Mouse (Mus musculus) midbrain, embryonic 12.5 days (tissue): ENCODE data around the gene Farsa. TPM values are rescaled to one million over a fixed set of nuclear protein-coding genes. Genes with fewer than 3 reads are reported as not detected.
"Not testable (repeated sequence)": the region's sequence is repeated elsewhere in the genome, so short reads cannot be mapped to it uniquely, and the experiment has no call there.

ENCODE experiments used
- ATAC-seq: fragments of 200-750 bp; cut with Nextera tagmentation; 2 replicates; pipeline ENCODE4 v1.8.0; 2017; ENCODE audit warnings: low read depth, moderate TSS enrichment, moderate library complexity; ENCODE audit not compliant: low FRiP score
- H3K27ac ChIP-seq: fragments of 300-500 bp; sonication (generic); replicated peaks from 2 replicates; pipeline ENCODE4 v1.5.1; 2016; ENCODE audit warnings: mild to moderate bottlenecking
- H3K27me3 ChIP-seq: fragments of 300-500 bp; sonication (generic); 2 replicates; pipeline ENCODE4 v1.6.1; 2016; ENCODE audit warnings: mild to moderate bottlenecking
- H3K36me3 ChIP-seq: fragments of 300-500 bp; sonication (generic); 2 replicates; pipeline ENCODE4 v1.6.1; 2016
- H3K4me1 ChIP-seq: fragments of 300-500 bp; sonication (generic); 2 replicates; pipeline ENCODE4 v1.6.1; 2016
- H3K4me2 ChIP-seq: fragments of 300-500 bp; sonication (generic); replicated peaks from 2 replicates; pipeline ENCODE4 v1.6.1; 2016; ENCODE audit warnings: mild to moderate bottlenecking, moderate library complexity
- H3K4me3 ChIP-seq: fragments of 300-500 bp; sonication (generic); 2 replicates; pipeline ENCODE4 v1.5.1; 2016; ENCODE audit warnings: mild to moderate bottlenecking
- H3K9ac ChIP-seq: fragments of 300-500 bp; sonication (generic); replicated peaks from 2 replicates; pipeline ENCODE4 v1.6.1; 2016; ENCODE audit warnings: mild to moderate bottlenecking, moderate library complexity
- H3K9me3 ChIP-seq: fragments of 300-500 bp; sonication (generic); 2 replicates; pipeline ENCODE4 v1.6.1; 2016; ENCODE audit warnings: mild to moderate bottlenecking
- WGBS: fragments of 180-500 bp; shearing (Covaris S2); methylation state at CpG from one replicate; pipeline ENCODE4 v1.1.7; 2016; 5-methylcytosine and 5-hydroxymethylcytosine counted together
- polyA plus RNA-seq: library from polyadenylated mRNA; unstranded; fragments of >200 nt; fragmentation: Nextera tagmentation; extraction: Ambion mirVana; gene quantifications from 2 replicates; pipeline ENCODE4 v1.2.1, GENCODE M21; 2016

Gene Farsa
- polyA plus RNA-seq, 1 experiment from 2014 or later: 105 TPM

DNA sequence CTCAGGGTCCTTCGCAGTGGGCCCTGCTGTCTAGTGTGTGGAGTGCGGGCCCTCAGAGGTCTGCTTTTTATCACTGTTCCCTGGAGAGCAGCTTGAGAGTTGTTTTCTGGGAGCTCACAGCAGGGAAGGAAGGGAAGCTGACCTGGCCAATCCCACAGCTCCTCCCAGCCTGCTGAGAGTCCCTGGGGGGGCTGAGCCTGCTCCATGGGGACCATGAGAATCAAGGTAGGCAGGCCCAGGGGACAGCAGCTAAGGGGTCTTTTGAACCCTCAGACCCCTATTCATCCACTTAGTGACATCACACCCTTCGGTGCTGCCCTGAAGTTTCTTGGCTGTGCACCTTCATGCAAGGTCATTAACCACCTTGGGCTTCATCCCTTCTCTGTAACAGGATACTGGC lies 34.1 kb upstream of the Farsa start, which contains the start of gene Dand5:
Gene Dand5, minus strand, starts transcription at position 101 of the 400 bp plus-strand sequence.
- no peak for ATAC-seq
- Histone ChIP-seq H3K9me3 (no peaks in the 10 kb centered on the region), H3K4me2 (peak within 1 kb of the TSS; percentile 49), H3K36me3 (no peaks in the 10 kb centered on the region), H3K4me3 (peak within 1 kb of the TSS; percentile 20; the same call in 1 of the 2 replicates), H3K27me3 (peaks cover 20% of the 10 kb centered on the region), H3K27ac (no peak within 1 kb of the TSS), H3K9ac (peak within 1 kb of the TSS; percentile 5; the same call in 1 of the 2 replicates), H3K4me1 (0 out of 2 replicates have a peak, but pooled peaks cover 3% of the 10 kb centered on the region)
- WGBS: 31% methylated on average over 3 of the region's 3 CpGs

- Histone ChIP-seq H3K9ac (0 out of 2 replicates have a peak overlapping the region, but pooled peaks have one; percentile 5), H3K4me2 (peak overlapping the region; percentile 49), H3K4me1 (0 out of 2 replicates have a peak, but pooled peaks cover 3% of the 10 kb centered on the region), H3K27me3 (peaks cover 20% of the 10 kb centered on the region), H3K9me3 (no peaks in the 10 kb centered on the region), H3K4me3 (peak overlapping the region; percentile 20; the same call in 1 of the 2 replicates), H3K27ac (no peak overlapping the region), H3K36me3 (no peaks in the 10 kb centered on the region)
- peak; percentile 79; the same call in 1 of the 2 replicates for ATAC-seq
- 0% methylated on average over 18 of the region's 18 CpGs for WGBS
These were observed 33.1 kb upstream of the Farsa start for GRCm38 (mm10) chr8:84823653-84824052.

DNA sequence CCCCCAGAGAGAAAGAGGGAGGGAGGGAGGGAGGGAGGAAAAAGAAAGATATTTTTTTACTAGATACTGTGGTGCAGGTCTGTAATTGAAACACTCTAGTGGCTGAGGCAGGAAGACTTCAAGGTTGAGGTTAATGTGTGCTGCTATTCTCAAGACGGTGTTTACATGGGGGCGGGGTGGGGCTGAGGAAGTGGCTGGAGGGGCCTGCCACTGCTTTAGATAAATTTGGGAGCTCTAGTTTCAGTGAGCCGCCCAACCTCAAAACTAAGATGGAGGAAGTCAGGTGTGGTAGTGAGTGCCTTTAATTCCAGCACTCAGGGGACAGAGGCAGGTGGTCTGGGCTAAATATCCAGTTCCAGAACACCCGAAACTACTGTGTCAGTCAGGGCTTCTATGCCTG lies 31.2 kb upstream of the Farsa start:
- no peak overlapping the region for H3K27ac ChIP-seq
- 0 out of 2 replicates have a peak, but pooled peaks cover 3% of the 10 kb centered on the region for H3K4me1 ChIP-seq
- 79% methylated on average over 4 of the region's 4 CpGs for WGBS
- no peak for ATAC-seq
- H3K36me3 ChIP-seq: no peaks in the 10 kb centered on the region
- no peak overlapping the region for H3K4me3 ChIP-seq
- no peaks in the 10 kb centered on the region for H3K9me3 ChIP-seq
- no peak overlapping the region for H3K9ac ChIP-seq
- H3K4me2 ChIP-seq: no peak overlapping the region
- H3K27me3 ChIP-seq: peaks cover 20% of the 10 kb centered on the region

- H3K27me3 ChIP-seq: peaks cover 20% of the 10 kb centered on the region
- not testable (repeated sequence) for H3K9ac ChIP-seq, H3K9me3 ChIP-seq, H3K4me2 ChIP-seq, H3K4me3 ChIP-seq, ATAC-seq, H3K36me3 ChIP-seq, H3K27ac ChIP-seq, H3K4me1 ChIP-seq
- WGBS: 94% methylated on average over 2 of the region's 2 CpGs
These were observed 30.3 kb upstream of the Farsa start for GRCm38 (mm10) chr8:84826518-84826917.

DNA sequence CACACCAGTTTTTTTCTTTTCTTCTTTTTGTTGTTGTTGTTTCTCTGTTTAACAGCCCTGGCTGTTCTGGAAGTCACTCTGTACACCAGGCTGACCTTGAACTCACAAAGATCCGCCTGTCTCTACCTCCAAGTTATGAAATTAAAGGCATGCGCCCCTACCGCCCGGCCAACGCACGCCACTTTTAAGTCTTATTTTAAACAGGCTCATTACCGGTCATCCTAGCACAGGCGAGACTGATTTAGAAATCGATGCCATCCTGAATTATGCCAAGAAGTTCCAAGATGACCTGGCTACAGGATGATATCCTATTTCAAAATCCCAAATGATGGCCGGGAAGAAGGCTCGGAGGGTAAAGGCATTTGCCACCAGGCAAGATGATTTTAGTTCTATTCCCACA lies 25.3 kb upstream of the Farsa start, which contains the start of gene Gadd45gip1:
Gene Gadd45gip1, plus strand, starts transcription at position 33 of the 400 bp plus-strand sequence.
- Histone ChIP-seq H3K36me3 (peaks cover 29% of the 10 kb centered on the region), H3K4me2 (peak within 1 kb of the TSS; percentile 59), H3K27me3 (0 out of 2 replicates have a peak, but pooled peaks cover 3% of the 10 kb centered on the region), H3K4me1 (peaks cover 15% of the 10 kb centered on the region), H3K4me3 (peak within 1 kb of the TSS; percentile 95), H3K27ac (peak within 1 kb of the TSS; percentile 94), H3K9me3 (no peaks in the 10 kb centered on the region), H3K9ac (peak within 1 kb of the TSS; percentile 98)
- WGBS: 86% methylated on average over 11 of the region's 11 CpGs
- no peak for ATAC-seq

GRCm38 (mm10) chr8:84832034-84832717 lies 24.6 kb upstream of the Farsa start:
- H3K9me3 ChIP-seq: no peaks in the 10 kb centered on the region
- peak overlapping the region; percentile 95 for H3K4me3 ChIP-seq
- 1% methylated on average over 59 of the region's 59 CpGs for WGBS
- H3K4me1 ChIP-seq: peaks cover 15% of the 10 kb centered on the region
- peak overlapping the region; percentile 59 for H3K4me2 ChIP-seq
- 0 out of 2 replicates have a peak, but pooled peaks cover 3% of the 10 kb centered on the region for H3K27me3 ChIP-seq
- peak overlapping the region; percentile 98 for H3K9ac ChIP-seq
- peak; percentile 81 for ATAC-seq
- H3K27ac ChIP-seq: peak overlapping the region; percentile 94
- peaks cover 36% of the 10 kb centered on the region for H3K36me3 ChIP-seq

GRCm38 (mm10) chr8:84832759-84833742 lies 23.7 kb upstream of the Farsa start:
- H3K9ac ChIP-seq: peak overlapping the region; percentile 98
- H3K4me1 ChIP-seq: peaks cover 15% of the 10 kb centered on the region
- peak overlapping the region; percentile 94 for H3K27ac ChIP-seq
- H3K36me3 ChIP-seq: peaks cover 45% of the 10 kb centered on the region
- no peaks in the 10 kb centered on the region for H3K27me3 ChIP-seq
- peak overlapping the region; percentile 95 for H3K4me3 ChIP-seq
- 68% methylated on average over 10 of the region's 10 CpGs for WGBS
- peak overlapping the region; percentile 59 for H3K4me2 ChIP-seq
- no peaks in the 10 kb centered on the region for H3K9me3 ChIP-seq
- ATAC-seq: no peak

GRCm38 (mm10) chr8:84834002-84834865 lies 22.6 kb upstream of the Farsa start:
- H3K4me3 ChIP-seq: no peak overlapping the region

GRCm38 (mm10) chr8:84834866-84835855 lies 21.6 kb upstream of the Farsa start:
- WGBS: 82% methylated on average over 10 of the region's 10 CpGs
- H3K9ac ChIP-seq: no peak overlapping the region; the same call in 1 of the 2 replicates
- H3K27me3 ChIP-seq: no peaks in the 10 kb centered on the region
- H3K4me3 ChIP-seq: no peak overlapping the region
- H3K36me3 ChIP-seq: peaks cover 54% of the 10 kb centered on the region
- H3K9me3 ChIP-seq: no peaks in the 10 kb centered on the region
- ATAC-seq: no peak
- peaks cover 21% of the 10 kb centered on the region for H3K4me1 ChIP-seq
- H3K4me2 ChIP-seq: no peak overlapping the region
- peak overlapping the region; percentile 26; the same call in 1 of the 2 replicates for H3K27ac ChIP-seq

More at GRCm38 (mm10) chr8:84834002-84834865, 22.6 kb upstream of the Farsa start:
- WGBS: 87% methylated on average over 19 of the region's 19 CpGs
- H3K4me2 ChIP-seq: no peak overlapping the region
- peaks cover 15% of the 10 kb centered on the region for H3K4me1 ChIP-seq
- no peak overlapping the region for H3K9ac ChIP-seq
- H3K9me3 ChIP-seq: no peaks in the 10 kb centered on the region
- no peak for ATAC-seq
- H3K27me3 ChIP-seq: no peaks in the 10 kb centered on the region
- H3K36me3 ChIP-seq: peaks cover 54% of the 10 kb centered on the region
- peak overlapping the region; percentile 26; the same call in 1 of the 2 replicates for H3K27ac ChIP-seq
